Mouse (Mus musculus) cerebellum, postnatal 36 days (tissue): Measurements from ENCODE around the gene Fat1.

Experiments
- DNase-seq, 2 experiments: peaks; one replicate each; pipeline ENCODE4 v3.0.0; 2021 to 2022; ENCODE audit warnings: mixed read lengths in 2 of 2

Fat1 gene

GRCm38 (mm10) chr8:44934850-44935497 is at the start of gene Fat1:
TSS of gene Fat1 (plus strand) at chr8:44935447.
- DNase-seq = peak; percentile 90 to 92

GRCm38 (mm10) chr8:44894626-44895025 is 40.6 kb upstream of the Fat1 start:
- DNase-seq = no peak

- no peak for DNase-seq
These were observed 35.7 kb upstream of the Fat1 start for GRCm38 (mm10) chr8:44899575-44899991.

GRCm38 (mm10) chr8:44911126-44911903 is 23.9 kb upstream of the Fat1 start:
- no peak for DNase-seq

DNA sequence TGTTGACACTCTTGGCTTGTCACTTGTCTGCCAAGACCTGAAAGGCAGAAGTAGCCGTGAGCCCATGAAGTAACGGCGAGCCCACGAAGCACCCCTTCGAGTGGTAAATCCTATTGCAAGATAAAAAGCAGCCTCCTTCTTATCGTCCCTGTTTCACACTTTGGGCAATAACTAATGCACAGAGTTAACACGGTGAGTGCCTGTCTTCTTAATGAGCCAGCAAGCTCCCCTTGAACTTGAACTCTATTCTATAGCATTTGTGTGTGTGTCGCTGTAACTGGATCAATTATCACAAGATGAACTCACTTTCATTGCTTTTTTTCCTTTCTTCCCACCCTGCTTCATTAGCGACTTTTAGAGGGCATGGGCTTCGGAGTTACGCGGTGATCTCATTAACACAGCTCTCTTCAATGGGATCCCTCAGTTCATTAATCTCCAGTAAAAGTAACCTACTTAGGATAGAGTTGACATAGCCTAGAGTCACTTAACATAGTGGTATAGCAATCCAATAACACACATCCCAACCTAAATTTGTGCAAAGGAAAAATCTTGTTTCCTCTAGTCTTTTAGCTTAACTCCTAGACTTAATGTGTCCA is 15.7 kb upstream of the Fat1 start:
- no peak for DNase-seq

DNA sequence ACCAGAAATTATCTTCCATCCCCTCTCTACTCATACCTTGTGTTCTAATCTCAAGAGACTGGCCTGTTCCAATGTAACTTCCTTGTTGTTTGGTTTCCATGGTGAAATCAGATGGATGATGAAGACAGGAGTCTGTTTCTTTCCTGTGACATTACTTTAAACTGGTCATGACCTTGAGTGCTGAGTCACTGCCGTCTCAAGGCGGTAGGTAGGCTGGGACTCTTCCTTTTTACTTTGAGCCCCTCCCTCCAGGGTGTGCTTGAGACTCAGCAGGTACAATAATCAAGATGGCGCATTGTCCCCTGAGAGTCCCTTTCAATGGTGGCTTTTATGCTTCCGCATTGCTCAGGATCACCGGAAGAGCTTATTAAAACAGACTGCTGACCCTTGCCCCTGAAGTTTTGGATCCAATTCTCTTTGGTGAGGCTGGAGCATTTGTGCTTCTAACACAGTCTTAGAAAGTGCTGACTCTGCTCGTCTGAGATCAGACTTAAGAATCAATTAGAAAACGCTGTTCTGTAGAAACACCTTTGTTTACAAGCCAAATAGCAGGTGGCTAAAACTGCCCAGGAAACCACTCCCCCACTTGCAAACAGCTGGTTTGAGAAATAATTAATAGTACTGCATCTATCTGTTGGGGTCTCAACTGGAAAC is 14.7 kb upstream of the Fat1 start:
- no peak for DNase-seq

DNA sequence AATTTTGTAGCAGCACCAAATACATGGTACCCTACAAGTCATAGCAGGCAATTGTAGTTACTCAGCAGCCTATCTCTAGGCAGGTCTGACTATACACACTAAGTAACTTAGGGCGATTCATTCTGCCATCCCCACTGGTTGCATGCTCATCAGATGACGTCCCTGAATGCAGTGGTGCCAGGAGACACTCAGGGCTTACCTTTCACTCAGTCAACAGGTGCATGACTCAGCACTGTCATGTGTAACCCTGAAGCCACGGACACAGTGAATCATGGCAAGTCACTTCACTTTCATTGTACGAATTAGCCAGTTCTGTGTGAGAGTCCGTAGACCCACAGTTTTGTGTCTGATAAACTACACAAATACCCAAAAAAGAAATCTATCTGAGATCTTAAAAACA is 10.3 kb upstream of the Fat1 start:
- DNase-seq = no peak

- no peak for DNase-seq
These were observed 5.2 kb upstream of the Fat1 start for GRCm38 (mm10) chr8:44930058-44930457.

- no peak for DNase-seq
These were observed 2.5 kb upstream of the Fat1 start for GRCm38 (mm10) chr8:44932546-44933342.

DNA sequence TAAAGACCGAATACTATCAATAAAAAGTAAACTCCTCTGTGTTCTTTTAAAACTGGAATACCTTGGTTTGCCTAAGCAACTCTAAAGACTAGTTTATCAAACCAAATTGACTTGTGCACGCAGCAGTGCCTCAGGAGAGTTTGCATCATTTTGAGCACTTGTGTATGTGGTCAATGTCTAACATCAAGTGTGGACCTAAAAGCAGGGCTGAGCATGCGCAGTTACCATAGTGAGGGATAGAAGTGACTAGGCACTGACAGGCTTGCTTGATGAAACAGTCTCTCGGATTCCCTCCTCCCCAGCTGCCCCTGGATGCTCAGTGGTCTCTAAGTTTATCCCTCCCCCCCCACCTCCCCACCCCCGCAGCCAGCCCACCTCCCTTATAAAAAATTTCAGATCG is 1.8 kb upstream of the Fat1 start:
- peak in 1 of 2 experiments; percentile 49 for DNase-seq

- DNase-seq = no peak
These were observed 831 bp upstream of the Fat1 start for GRCm38 (mm10) chr8:44934416-44934815.

DNA sequence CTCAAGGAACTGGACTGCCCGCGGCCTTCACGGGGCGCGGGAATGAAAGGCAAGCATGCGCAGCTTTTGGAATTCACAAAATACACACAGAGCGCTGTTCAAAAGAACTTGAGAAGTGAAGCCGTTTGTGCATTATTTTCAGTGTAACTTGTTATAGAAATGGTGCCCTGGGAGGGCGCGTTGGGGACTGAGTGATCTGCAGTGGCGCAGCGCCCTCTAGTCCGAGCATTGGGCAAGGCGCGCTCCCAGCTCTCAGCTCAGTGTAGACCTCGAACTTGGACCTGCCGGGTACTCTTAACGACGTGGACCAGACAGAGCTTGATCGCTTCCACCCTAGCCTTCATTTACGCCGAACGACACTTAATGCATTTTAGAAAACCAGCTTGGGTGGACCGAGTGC is 494 bp downstream of the Fat1 start:
- DNase-seq = peak; percentile 93

GRCm38 (mm10) chr8:44936481-44936961 is 1.3 kb downstream of the Fat1 start:
- DNase-seq = peak in 1 of 2 experiments; percentile 28

GRCm38 (mm10) chr8:44937141-44937825 is 2.0 kb downstream of the Fat1 start:
- peak; percentile 69 to 70 for DNase-seq

DNA sequence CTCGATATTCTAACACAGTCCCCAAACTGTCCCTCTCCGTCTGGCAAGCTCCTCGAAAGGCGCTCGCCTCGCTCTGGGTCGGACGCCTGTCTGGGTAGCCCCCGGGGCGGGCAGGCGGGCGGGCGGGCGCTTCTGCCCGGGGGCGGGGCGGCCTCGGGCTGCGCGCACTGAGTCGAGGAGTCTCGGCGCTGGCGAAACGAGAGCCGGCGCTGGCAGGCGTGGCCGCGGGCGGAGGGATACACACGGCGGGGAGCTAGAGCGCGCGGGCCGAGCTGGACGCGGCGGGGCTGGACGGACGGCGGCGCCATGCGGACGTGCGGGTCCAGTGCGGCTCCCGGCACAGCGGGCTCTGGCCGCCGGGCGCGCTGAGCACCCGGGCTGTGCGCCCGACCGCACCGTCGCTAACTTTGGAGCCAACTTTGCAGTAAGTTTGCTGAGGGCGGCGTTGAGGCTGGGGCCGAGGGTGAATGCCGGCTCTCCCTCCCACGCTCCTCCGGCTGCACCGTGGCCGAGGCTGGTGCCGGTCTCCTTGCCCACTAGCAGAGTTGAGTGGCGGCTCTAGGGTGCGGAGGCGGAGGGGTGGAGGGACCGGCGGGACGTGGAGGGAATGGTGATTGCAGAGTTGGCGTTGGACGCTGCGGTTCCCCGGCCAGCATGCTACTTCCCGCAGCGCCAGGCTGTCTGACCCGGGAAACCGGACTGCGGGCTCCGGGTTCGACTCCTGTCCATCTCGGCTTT is 2.8 kb downstream of the Fat1 start:
- peak; percentile 89 to 95 for DNase-seq

DNA sequence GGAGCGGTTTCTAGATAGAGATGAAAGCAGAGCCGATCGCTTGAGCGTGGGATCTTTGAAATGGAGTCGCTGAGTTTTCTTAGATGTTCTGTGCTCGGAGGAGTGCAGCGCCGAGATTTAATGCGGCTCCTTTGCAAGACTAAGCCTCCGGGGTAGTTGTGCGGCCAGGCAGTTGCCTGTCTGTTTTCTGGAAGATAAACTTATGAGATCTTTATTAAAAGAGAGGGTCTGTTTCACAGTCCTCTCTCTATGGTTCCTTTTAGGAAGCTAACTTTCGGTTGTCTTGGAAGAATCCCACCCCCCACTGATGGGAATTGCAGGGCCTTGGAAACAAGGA is 3.4 kb downstream of the Fat1 start:
- no peak for DNase-seq

- peak in 1 of 2 experiments; percentile 3 for DNase-seq
These were observed 10.3 kb downstream of the Fat1 start for GRCm38 (mm10) chr8:44945577-44945976.

- no peak for DNase-seq
These were observed 13.3 kb downstream of the Fat1 start for GRCm38 (mm10) chr8:44948597-44948996.

DNA sequence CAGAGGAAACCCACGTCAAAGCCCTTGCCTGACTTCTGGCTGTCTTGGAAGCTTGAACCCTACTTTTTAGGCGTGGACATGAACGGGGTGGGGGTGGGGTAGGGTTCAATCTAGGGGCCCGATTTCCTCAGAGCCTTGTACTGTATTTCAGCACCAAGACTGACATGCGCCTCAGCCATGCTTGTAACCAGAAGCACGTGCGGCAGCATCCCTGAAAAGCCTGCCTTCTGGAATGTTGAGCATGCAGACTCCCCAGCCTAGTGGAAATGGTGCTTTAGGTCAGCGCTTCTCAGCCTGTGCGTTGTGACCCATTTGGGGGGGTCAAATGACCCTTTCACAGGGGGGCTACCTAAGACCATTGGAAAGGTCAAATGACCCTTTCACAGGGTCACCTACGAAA is 25.2 kb downstream of the Fat1 start:
- no peak for DNase-seq

DNA sequence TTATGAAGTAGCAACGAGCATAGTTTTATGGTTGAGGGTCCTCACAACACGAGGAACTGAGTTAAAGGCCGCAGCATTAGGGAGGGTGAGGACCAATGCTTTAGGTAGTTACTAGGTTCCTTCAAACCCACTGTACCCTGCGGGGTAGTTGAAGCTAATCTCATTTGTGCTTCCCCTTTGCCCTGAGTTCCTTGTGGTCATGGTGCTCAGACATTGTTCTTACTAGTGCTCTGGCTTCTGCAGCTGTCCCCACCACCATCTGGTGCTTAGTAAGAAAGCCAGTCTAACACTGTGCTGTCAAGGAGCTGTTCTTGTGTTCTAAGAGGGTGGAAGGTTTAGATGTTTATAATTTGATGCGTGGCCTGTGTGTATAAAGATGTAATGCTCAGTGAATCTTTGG is 25.7 kb downstream of the Fat1 start:
- DNase-seq = no peak

- DNase-seq = no peak
These were observed 26.2 kb downstream of the Fat1 start for GRCm38 (mm10) chr8:44961492-44961891.
